Mouse (Mus musculus) kidney, adult 11 months (tissue): ENCODE results near the gene Rgs12.

Experiments
- DNase-seq: peaks from one replicate; pipeline ENCODE4 v3.0.0; 2022

Gene Rgs12

DNA sequence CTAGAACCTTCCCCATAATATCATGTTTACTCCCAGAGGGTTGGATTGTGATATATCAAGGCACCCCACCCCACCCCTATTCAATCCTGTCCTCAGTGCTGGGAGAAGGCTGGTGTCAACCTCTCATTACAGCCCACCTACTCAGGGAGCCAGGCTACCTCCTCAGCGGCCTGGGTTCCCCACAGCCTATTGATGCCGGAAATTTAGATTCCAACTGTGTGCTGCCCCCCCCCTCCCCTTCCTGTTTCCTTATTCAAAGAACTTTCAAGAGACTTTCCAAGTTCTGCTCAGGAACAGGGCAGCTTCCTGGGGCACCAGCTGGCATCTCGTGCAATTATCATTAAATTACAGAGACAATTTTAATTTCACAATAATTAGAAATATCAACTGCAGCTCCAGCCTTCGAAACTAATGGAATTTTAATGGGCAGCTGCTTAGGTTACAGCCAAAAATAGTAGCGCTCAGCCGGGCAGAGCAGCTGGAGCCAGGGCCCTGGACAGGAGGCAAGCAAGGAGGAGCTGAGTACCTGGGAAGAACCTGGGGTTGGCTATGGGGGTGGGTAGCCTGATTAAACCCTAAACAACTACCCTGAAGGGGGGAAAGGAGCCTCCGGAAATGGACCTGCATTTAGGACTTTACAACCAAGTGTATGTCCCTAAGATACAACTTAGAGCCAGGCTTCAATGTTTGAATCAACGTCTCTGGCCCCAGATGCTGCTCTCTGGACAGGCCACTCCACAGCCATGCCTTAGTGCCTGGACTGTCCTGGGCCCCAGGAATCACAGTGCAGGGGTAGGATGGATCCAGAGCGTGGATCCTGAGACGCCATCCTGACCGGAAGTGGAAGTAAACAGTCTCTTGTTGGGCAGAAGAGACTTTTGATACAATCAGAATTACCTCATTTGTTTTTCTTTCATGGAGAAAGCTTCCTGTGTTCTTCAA, 17.5 kb upstream of the Rgs12 start:
- DNase-seq, result no peak

DNA sequence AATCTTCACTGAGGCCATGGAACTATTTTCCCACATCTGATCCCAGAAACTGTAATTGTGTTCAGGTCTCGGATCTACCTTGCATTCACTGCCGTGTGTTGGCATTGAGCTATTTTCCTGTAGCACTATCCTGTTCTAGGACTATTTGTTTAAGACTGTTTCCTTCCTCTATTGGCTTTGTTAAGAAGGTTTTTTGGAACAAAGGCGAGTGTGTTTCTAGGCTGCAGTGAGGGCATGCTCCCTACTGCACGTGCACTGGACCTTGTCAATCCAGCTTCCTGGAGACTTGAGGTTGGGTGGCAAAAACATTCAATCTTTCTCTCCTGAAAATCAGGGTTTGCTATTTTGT, 16.8 kb upstream of the Rgs12 start:
- DNase-seq, result no peak

DNA sequence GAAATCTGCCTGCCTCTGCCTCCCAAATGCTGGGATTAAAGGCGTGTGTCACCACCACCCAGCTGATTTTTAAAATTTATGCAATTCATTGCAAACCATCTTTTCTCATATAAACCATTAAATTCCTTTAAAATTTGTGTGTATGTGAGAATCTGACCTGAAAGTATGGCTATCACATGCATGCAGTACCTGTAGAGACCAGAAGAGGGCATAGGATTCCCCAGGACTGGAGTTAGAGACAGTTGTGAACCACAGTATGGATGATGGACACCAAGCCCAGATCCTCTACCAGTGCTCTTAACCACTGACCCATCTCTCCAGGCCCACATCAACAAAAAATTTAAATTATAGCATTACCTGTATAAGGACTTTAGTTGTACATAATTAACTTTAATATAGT, 15.8 kb upstream of the Rgs12 start:
- no peak for DNase-seq

DNA sequence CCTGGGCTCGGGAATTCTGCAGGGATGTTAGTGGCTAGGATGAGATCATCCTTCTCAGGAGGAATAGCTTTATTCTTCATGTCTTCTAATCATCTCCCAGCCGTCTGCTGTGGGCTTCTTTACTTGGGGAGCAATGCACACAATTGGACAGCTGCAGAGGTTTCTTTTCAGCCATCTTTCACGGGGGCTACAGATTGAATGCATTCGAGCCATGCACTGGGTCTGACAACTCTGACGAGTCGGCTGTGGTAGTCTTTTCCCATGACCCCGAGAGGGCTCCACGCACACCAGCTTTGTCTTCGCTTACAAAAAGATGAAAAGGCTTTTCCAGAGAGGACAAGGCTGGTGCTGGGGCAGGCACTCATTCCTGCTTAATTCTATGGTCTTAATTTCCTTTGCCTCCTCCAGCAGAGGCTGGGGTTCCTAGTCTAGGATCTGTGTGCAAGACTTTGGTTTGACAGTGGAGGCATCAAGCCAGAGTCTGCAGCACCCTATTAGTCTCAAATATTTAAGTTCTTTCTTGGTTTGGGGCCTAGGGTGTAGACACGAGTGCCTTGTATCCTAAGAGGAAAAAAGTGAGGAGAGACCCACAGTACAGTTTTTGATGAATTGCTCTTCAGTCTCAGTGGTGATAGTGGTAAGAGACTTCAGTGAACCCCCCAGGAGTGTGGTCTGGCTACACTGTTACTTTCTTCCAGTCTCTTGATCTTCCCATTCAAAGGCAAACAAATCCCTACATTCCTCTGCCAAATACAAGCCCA, 7.4 kb upstream of the Rgs12 start:
- no peak for DNase-seq

- no peak for DNase-seq
These were observed 5.8 kb upstream of the Rgs12 start for GRCm38 (mm10) chr5:34943428-34943827.

- DNase-seq, result peak; percentile 9
These were observed 545 bp downstream of the Rgs12 start for GRCm38 (mm10) chr5:34949769-34950211.

GRCm38 (mm10) chr5:34950486-34951160, 1.4 kb downstream of the Rgs12 start:
- no peak for DNase-seq

DNA sequence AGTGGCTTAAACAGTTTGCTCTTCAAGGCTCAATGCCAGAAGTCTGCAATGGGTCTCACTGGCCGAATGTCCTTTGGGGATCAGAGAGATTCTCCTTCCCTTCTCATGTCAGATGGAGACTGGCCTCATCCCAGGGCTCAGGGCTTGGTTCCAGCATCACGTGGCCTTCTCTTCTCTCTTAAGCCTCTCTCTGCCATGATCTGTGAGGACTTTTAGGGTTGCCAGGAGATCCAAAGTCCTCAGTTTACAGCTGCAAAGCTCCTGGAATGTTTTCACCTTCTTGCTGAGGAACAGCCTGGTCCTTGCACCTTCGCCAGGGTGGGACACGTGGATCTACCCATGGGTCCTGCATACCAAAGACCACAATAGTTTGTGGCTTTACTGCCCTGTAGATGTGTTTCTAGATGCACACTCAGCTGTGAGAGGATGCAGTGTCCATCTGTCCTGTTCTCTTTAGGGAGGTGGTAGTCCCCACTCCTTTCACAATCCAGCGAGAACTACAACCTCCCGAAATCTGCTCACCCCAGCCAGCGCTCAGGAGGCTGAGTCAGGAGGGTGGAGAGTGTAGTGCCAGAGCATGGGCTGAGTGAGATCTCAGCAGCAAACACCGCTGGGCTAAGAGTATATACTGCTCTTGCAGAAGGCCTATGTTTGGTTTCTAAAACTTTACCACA, 2.1 kb downstream of the Rgs12 start:
- DNase-seq, result peak; percentile 52

GRCm38 (mm10) chr5:34954508-34954907, 5.3 kb downstream of the Rgs12 start:
- DNase-seq, result no peak

DNA sequence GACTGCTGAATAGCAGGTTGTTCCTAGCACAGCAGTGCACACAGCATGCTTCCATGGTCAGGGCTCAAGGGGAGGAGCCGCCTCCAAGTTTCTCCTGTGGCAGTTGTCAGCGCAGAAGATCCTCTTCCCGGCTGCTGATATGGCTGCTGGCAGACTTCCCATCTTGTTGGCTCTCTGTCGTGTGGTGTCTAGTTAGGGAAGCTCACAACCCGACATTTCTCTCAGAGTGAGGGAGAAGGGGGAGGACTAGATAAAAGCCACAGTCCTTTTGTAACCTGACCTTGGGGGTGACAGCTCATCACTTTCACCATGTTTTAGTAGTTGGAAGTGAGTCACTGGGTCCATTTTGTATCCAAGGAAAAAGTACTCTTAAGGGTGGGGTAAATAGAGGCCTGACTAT, 6.4 kb downstream of the Rgs12 start:
- DNase-seq, result no peak

DNA sequence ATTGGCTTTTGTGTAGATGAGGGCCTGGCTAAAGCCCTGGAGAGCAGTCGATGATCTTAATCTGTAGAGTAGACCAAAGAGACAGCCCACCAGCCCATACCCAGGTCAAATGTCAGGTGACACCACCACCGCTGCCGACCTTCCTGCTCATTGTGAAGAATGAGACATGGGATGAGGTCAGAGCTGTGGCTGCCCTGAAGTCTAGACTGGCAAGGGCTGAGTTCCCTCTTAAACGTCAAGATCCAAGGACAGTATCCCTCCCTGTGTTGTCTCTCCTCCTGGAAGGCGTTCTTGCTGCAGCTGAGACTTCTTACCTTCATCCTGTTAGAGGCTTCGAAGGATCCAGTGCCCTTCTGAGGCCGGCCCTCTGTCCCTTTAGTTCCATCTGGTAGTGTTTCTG, 6.9 kb downstream of the Rgs12 start:
- no peak for DNase-seq

DNA sequence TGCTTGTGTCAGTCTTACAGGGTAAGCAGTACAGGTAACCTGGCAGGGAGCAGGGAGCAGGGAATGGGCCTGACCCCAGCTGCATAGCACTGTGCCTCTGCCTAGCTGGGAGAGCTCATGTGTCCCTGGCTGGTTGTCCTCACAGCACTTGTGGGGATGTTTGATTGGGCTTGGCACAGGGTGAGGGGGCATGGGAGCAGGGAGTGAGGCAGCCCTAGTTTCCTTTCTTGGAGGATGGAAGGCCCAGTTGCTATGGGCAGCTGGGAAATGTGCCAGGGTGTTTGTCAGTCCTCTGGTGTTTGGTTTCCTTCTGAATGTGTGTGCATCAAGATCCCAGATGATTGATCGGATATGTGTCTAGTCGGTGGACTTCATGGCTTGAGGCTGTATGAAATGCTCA, 7.8 kb downstream of the Rgs12 start:
- DNase-seq, result no peak

DNA sequence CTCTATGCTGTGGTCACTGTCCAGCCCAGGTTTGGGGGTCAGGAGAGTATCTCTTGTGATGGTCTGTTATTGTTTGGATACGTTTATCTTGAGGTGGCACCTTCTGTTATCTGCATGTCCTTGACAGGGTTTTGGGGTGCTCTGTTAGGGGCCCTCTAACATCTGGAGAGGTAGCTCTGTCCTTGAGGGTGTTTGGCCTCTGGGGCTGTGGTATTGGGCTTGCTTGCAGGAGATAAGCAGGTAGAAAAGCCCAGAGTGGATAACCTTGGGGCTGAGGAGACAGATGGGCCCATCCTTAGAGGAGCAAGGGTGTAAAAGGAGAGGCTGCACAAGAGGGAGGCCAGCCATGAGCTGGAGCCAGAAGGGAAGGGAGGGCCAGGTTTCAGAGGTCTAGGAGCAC, 10.8 kb downstream of the Rgs12 start:
- no peak for DNase-seq

DNA sequence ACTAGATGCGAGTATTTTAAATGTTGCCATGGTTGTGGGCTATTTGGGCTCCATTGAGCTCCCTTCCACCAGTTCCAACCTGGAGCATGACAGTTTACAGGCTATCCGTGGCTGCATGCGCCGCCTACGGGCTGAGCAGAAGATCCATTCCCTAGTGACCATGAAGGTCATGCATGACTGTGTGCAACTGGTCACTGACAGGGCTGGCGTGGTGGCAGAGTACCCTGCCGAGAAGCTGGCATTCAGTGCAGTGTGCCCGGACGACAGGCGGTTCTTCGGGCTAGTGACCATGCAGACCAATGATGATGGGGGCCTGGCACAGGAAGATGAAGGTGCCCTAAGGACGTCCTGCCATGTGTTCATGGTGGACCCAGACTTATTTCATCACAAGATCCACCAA, 16.3 kb downstream of the Rgs12 start:
- DNase-seq, result no peak

GRCm38 (mm10) chr5:34968386-34968785, 19.1 kb downstream of the Rgs12 start:
- DNase-seq, result peak; percentile 21

GRCm38 (mm10) chr5:34972471-34972870, 23.2 kb downstream of the Rgs12 start:
- DNase-seq, result no peak

- no peak for DNase-seq
These were observed 24.5 kb downstream of the Rgs12 start for GRCm38 (mm10) chr5:34973560-34974317.

DNA sequence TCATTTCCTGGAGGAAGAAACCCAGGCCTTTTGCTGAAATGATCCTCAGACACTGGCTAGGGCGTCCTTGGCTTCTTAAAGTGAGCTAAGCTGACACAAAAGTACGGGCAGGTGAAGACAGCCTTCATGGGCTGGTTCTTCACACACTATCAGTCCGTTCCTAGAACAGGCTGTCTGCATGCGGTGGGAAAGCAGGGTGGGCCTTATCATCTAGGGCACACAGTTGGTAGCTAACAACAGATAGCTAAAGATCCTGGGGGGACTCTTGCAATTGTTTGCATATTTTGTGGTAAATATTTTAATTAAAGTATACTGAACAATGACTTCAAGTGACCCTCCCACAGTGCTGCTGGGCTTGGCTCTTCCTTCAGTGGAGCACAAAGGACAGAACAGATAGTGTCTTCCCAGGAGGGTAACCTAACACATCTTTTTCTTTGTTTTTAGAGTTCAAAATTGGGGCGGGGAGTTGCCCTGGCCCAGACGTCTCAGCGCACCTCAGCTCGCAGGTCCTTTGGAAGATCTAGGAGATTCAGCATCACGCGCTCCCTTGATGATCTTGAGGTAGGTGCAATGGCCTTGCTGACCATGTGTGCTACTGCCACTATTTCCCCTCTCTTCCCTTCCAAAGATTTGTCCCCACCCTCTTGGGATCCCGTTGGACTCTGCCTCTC, 25.7 kb downstream of the Rgs12 start:
- no peak for DNase-seq

DNA sequence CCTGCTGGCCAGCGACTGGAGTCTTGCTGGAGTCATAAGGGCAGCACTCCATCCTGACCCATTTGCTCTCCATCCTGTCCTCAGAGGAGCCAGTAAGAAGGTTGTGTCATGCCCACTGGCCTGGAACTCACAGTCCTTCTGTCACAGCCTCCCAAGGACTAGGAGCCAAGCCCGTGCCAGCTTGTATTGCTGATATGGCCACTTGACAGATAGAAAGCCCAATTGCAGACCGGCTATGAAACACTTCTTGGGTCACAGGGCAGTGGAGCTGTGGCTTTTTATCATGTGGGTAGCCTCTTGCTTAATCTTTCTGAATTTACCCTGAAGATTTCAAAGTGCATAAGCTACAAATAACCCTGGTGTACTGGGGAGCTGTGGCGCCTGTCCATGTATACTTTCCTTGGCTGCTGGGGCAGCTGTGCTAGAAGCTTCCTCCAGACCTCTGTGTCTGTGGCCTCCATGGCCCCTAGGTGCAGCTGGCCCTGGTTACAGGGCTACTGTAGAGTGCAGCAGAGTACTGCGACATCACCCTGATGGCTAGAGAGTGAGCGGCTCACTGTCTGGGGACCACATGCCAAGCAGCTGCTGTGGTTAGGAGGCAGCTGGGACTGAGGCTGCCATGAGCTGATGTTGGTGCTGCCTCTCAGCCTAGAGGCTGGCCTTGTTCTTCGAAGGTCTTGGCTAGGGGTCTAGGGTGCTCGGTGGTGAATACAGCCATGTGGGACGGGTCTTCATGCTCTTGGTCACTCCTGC, 27.5 kb downstream of the Rgs12 start:
- DNase-seq, result no peak

- DNase-seq, result no peak
These were observed 30.9 kb downstream of the Rgs12 start for GRCm38 (mm10) chr5:34980099-34980498.

GRCm38 (mm10) chr5:34981734-34982133, 32.5 kb downstream of the Rgs12 start:
- no peak for DNase-seq
